Mouse (Mus musculus): Measurements from ENCODE around the gene Rfx3. TPM values are rescaled to one million over a fixed set of nuclear protein-coding genes. Genes with fewer than 3 reads are reported as not detected.

Rfx3 gene
- polyA plus RNA-seq, 1 experiment from 2014 or later, result 4.1 TPM

DNA sequence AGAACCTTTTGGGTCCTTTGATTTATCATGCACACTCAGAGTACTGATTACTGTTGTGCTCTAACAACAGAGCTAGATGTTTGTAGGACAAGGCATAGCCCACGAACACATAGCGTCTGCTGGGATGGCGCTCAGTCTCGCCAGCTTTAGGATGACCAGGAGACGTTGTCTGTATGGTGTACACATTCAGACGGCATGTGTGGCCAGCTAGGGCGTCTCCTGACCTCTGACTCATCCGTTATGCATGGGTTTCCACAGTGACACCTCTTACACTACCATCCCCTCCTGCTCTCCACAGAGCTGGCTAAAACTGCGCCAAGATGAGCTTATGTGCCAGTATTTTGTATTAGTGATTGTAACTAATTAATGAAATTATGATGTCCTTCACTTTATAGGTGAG lies 108.4 kb downstream of the Rfx3 start:
- no peaks in the 10 kb centered on the region for H3K27me3 ChIP-seq (replicated peaks; ENCODE audit: insufficient read depth, low read length)
- H3K9ac ChIP-seq (replicated peaks; ENCODE audit: low read depth), result no peak overlapping the region
- WGBS, result 53% methylated on average over 9 of the region's 9 CpGs
- no peaks in the 10 kb centered on the region for H3K9me3 ChIP-seq (ENCODE audit: low read length)
- no peaks in the 10 kb centered on the region for H3K36me3 ChIP-seq (ENCODE audit: insufficient read depth, low read length)
- H3K4me3 ChIP-seq (ENCODE audit: low read depth, low read length), result no peak overlapping the region
- H3K4me2 ChIP-seq (replicated peaks; ENCODE audit: low read depth, low read length), result no peak overlapping the region
- no peak for TF ChIP-seq EP300 (IDR thresholded peaks at IDR 0.05)
- no peak for TF ChIP-seq CTCF (IDR thresholded peaks at IDR 0.05)
- H3K27ac ChIP-seq (ENCODE audit: low read length), result no peak overlapping the region
- ATAC-seq (no peak), DNase-seq (ENCODE audit: low spot score) (no peak)
- H3K4me1 ChIP-seq (ENCODE audit: insufficient read depth, low read depth, low read length), result no peaks in the 10 kb centered on the region

DNA sequence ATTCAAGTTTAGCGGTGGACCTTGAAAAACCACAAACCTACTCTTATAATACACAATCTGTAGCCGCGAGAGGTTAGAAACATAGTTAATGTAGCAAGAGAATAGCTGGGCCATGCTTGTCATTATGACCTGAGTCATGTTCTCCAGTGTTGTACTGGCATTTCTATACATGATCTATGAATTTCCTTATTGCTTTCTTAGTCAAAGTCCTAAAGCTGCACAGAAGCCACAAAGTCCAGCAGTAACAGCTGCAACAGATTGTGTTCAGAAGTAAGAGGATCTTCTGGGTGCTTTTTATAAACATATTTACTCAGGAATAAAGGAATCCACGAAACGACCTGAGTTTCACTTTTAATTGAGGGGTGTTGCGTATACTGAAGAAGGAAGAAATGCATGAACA lies 109.3 kb downstream of the Rfx3 start:
- WGBS, result 82% methylated on average over 6 of the region's 6 CpGs

DNA sequence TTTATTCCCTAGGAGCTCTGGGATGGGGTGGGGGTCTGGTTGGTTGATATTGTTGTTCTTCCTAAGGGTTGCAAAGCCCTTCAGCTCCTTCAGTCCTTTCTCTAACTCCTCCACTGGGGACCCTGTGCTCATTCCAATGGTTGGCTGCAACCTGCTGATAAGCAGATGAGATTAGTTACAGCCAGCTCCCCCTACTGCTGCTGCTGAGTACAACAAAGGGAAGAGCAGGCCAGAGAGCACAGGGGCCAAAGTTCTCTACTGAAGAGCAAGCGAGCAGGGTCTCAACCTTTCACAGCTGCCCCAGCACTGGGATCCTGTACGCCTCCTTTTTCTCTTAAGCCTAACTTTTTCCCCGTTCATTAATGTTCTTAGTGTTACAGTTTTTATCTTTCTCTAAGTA lies 126.4 kb downstream of the Rfx3 start:
- no peak for TF ChIP-seq CTCF (IDR thresholded peaks at IDR 0.05)
- TF ChIP-seq EP300 (IDR thresholded peaks at IDR 0.05), result no peak
- no peak overlapping the region for H3K4me2 ChIP-seq (replicated peaks; ENCODE audit: low read depth, low read length)
- no peak for DNase-seq (ENCODE audit: low spot score)
- no peaks in the 10 kb centered on the region for H3K9me3 ChIP-seq (ENCODE audit: low read length)
- 84% methylated on average over 3 of the region's 3 CpGs for WGBS
- no peak overlapping the region for H3K4me3 ChIP-seq (ENCODE audit: low read depth, low read length)
- no peak overlapping the region for H3K27ac ChIP-seq (ENCODE audit: low read length)
- H3K9ac ChIP-seq (replicated peaks; ENCODE audit: low read depth), result no peak overlapping the region
- H3K27me3 ChIP-seq (replicated peaks; ENCODE audit: insufficient read depth, low read length), result no peaks in the 10 kb centered on the region
- ATAC-seq, result no peak
- no peaks in the 10 kb centered on the region for H3K4me1 ChIP-seq (ENCODE audit: insufficient read depth, low read depth, low read length)
- H3K36me3 ChIP-seq (ENCODE audit: insufficient read depth, low read length), result no peaks in the 10 kb centered on the region

More for the DNA sequence above, 109.3 kb downstream of the Rfx3 start:
- H3K4me1 ChIP-seq (ENCODE audit: insufficient read depth, low read depth, low read length), result no peaks in the 10 kb centered on the region
- H3K4me2 ChIP-seq (replicated peaks; ENCODE audit: low read depth, low read length), result no peak overlapping the region
- H3K27ac ChIP-seq (ENCODE audit: low read length), result no peak overlapping the region
- no peaks in the 10 kb centered on the region for H3K27me3 ChIP-seq (replicated peaks; ENCODE audit: insufficient read depth, low read length)
- no peak for DNase-seq (ENCODE audit: low spot score)
- TF ChIP-seq CTCF (IDR thresholded peaks at IDR 0.05) (no peak), EP300 (IDR thresholded peaks at IDR 0.05) (no peak)
- H3K9ac ChIP-seq (replicated peaks; ENCODE audit: low read depth), result no peak overlapping the region
- no peaks in the 10 kb centered on the region for H3K36me3 ChIP-seq (ENCODE audit: insufficient read depth, low read length)
- H3K4me3 ChIP-seq (ENCODE audit: low read depth, low read length), result no peak overlapping the region
- no peaks in the 10 kb centered on the region for H3K9me3 ChIP-seq (ENCODE audit: low read length)
- ATAC-seq, result no peak

DNA sequence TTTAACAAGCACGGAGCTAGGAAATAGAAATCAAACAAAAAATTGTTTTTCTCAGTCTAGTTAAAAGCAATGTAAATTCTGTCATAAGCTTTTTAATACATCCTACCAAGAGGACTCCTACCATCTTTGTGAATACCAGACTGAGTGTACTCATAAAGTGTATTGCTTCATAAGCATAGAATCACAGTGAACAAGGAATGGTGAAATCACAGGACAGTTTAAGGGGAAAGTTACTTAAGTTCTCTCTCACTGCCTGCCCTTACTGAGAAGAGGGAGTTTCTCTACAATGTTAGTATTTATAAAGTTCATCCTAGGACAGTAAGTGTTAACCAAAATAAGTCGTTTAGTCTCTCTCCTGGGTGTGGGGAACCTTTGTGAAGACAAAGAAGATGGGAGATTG lies 133.5 kb downstream of the Rfx3 start:
- no peak overlapping the region for H3K4me2 ChIP-seq (replicated peaks; ENCODE audit: low read depth, low read length)
- WGBS, result 70% methylated on average over 2 of the region's 2 CpGs

DNA sequence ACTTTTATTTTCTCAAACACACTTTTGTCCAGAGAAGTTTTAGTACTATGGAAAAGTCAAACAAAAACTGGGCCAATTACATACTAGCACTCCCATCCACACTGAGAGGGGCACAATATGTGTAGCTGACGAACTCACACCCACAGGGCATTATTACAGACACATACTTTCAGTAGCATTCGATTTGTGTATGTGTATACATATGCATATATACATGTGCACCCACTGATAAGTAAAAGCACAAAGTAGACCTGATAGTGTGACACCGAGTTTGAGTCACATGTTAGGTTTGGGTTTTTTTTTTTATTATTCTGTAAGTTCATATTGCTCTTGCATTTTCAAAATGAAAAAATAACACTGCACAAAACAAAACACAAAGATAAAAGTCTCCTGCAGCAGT lies 140.2 kb downstream of the Rfx3 start:
- H3K4me1 ChIP-seq (ENCODE audit: insufficient read depth, low read depth, low read length), result no peaks in the 10 kb centered on the region
- H3K9ac ChIP-seq (replicated peaks; ENCODE audit: low read depth), result no peak overlapping the region
- no peaks in the 10 kb centered on the region for H3K27me3 ChIP-seq (replicated peaks; ENCODE audit: insufficient read depth, low read length)
- WGBS, result 81% methylated on average over 3 of the region's 3 CpGs
- H3K9me3 ChIP-seq (ENCODE audit: low read length), result no peaks in the 10 kb centered on the region
- DNase-seq (ENCODE audit: low spot score), result no peak
- no peak overlapping the region for H3K27ac ChIP-seq (ENCODE audit: low read length)
- no peak overlapping the region for H3K4me2 ChIP-seq (replicated peaks; ENCODE audit: low read depth, low read length)
- no peaks in the 10 kb centered on the region for H3K36me3 ChIP-seq (ENCODE audit: insufficient read depth, low read length)
- no peak for ATAC-seq
- H3K4me3 ChIP-seq (ENCODE audit: low read depth, low read length), result no peak overlapping the region
- no peak for TF ChIP-seq CTCF (IDR thresholded peaks at IDR 0.05)
- no peak for TF ChIP-seq EP300 (IDR thresholded peaks at IDR 0.05)

More for the DNA sequence above, 133.5 kb downstream of the Rfx3 start:
- DNase-seq (ENCODE audit: low spot score) (peak; percentile 74), ATAC-seq (peak; percentile 66)
- no peak for TF ChIP-seq CTCF (IDR thresholded peaks at IDR 0.05)
- no peak for TF ChIP-seq EP300 (IDR thresholded peaks at IDR 0.05)
- no peaks in the 10 kb centered on the region for H3K36me3 ChIP-seq (ENCODE audit: insufficient read depth, low read length)
- H3K27ac ChIP-seq (ENCODE audit: low read length), result no peak overlapping the region
- H3K9me3 ChIP-seq (ENCODE audit: low read length), result no peaks in the 10 kb centered on the region
- H3K27me3 ChIP-seq (replicated peaks; ENCODE audit: insufficient read depth, low read length), result no peaks in the 10 kb centered on the region
- H3K4me1 ChIP-seq (ENCODE audit: insufficient read depth, low read depth, low read length), result no peaks in the 10 kb centered on the region
- H3K9ac ChIP-seq (replicated peaks; ENCODE audit: low read depth), result no peak overlapping the region
- no peak overlapping the region for H3K4me3 ChIP-seq (ENCODE audit: low read depth, low read length)

DNA sequence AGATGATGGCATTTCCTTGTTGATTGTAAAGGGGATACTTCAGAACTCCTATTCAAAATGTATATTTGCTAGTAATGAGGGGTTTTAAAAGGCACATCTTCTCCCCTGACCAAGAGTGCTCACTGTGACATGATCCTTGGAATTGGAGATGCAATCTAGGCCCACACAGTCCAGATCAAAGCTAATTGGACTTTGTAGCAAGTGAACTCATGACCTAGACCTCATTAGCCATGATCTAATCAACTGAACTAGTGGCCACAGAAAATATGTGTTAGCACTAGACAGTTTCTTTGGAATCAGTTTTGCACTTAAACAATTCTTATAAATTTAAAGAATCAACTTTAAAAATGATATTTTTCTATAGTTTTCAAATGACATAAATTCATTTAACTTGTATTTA lies 151.3 kb downstream of the Rfx3 start:
- Histone ChIP-seq H3K36me3 (ENCODE audit: insufficient read depth, low read length) (no peaks in the 10 kb centered on the region), H3K27ac (ENCODE audit: low read length) (no peak overlapping the region), H3K27me3 (replicated peaks; ENCODE audit: insufficient read depth, low read length) (no peaks in the 10 kb centered on the region), H3K9me3 (ENCODE audit: low read length) (no peaks in the 10 kb centered on the region), H3K4me2 (replicated peaks; ENCODE audit: low read depth, low read length) (no peak overlapping the region), H3K4me3 (ENCODE audit: low read depth, low read length) (no peak overlapping the region), H3K9ac (replicated peaks; ENCODE audit: low read depth) (no peak overlapping the region), H3K4me1 (ENCODE audit: insufficient read depth, low read depth, low read length) (no peaks in the 10 kb centered on the region)
- no peak for DNase-seq (ENCODE audit: low spot score)
- TF ChIP-seq EP300 (IDR thresholded peaks at IDR 0.05) (no peak), CTCF (IDR thresholded peaks at IDR 0.05) (no peak)
- ATAC-seq, result no peak

DNA sequence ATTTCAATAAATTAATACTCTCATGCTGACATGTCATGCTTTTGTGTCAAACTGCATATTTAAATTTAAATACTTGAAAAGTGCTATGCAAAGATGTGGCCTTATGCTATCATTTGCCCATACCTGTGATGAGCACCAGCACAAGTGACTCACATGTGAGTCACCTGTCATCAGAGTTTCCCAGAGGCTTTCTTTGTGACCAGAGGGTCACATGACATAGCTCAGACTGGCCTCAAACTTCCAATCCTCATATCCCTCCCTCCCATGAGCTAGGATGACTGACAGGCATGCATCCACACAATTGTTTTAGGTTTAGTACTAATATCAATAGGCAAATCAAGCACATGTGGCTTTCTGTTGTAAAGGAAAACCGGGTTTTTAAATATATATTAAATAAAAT lies 162.0 kb downstream of the Rfx3 start:
- H3K27me3 ChIP-seq (replicated peaks; ENCODE audit: insufficient read depth, low read length), result no peaks in the 10 kb centered on the region
- no peak for TF ChIP-seq EP300 (IDR thresholded peaks at IDR 0.05)
- TF ChIP-seq CTCF (IDR thresholded peaks at IDR 0.05), result no peak
- no peak overlapping the region for H3K4me2 ChIP-seq (replicated peaks; ENCODE audit: low read depth, low read length)
- no peak overlapping the region for H3K4me3 ChIP-seq (ENCODE audit: low read depth, low read length)
- no peaks in the 10 kb centered on the region for H3K9me3 ChIP-seq (ENCODE audit: low read length)
- H3K27ac ChIP-seq (ENCODE audit: low read length), result no peak overlapping the region
- no peak for ATAC-seq
- H3K4me1 ChIP-seq (ENCODE audit: insufficient read depth, low read depth, low read length), result no peaks in the 10 kb centered on the region
- no peak for DNase-seq (ENCODE audit: low spot score)
- 86% methylated on average over 1 of the region's 1 CpGs for WGBS
- H3K9ac ChIP-seq (replicated peaks; ENCODE audit: low read depth), result no peak overlapping the region
- H3K36me3 ChIP-seq (ENCODE audit: insufficient read depth, low read length), result no peaks in the 10 kb centered on the region

Data from lung, postnatal 0 days (tissue).